Mouse (Mus musculus): ENCODE measurements around the gene Gfi1b. TPM values are rescaled to one million over a fixed set of nuclear protein-coding genes. Genes with fewer than 3 reads are reported as not detected.

Gfi1b gene
- total RNA-seq, 1 experiment from 2014 or later = 8.2 TPM

DNA sequence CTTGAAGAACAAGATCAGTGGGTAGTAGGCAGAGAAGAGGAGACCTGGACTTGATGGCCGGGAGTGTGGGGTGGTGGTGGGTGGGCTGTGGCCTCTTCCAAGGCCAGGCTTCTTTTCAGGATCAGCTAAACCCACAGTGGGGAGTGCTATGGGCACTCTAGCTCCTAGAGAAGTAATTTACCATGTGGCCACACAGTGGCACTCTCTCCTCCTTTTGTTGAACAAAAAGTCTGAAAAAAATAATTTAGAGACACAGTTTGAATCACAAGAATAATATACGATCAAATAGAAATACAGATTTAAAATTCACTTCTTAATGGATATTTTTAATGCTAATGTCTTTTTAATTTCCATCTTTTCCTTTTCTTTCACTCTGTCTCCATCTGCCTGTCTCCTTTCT is 6.3 kb upstream of the Gfi1b start:
- ATAC-seq (replicated peaks; ENCODE audit: insufficient number of reproducible peaks, low FRiP score, low TSS enrichment, poor library complexity, severe bottlenecking) = no peak

DNA sequence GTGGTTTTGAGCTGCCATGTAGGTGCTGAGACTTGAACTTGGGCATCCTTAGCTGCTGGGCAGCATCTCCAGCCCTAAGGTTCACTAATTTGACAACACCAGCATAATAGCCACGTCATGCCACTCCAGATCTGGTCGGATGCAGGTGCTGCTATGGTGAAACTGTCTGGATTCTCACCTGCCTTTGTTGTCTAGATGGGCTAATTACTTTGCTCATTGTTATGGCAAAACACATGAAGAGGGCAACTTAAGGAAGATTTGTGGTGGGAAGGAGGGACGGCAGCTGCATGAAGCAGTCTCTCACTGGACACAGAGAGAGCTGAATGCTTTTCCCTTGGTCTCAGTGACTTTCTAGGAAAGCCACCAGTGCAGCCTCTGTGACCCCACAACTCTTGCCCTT is 4.3 kb upstream of the Gfi1b start:
- ATAC-seq (replicated peaks; ENCODE audit: insufficient number of reproducible peaks, low FRiP score, low TSS enrichment, poor library complexity, severe bottlenecking) = no peak

DNA sequence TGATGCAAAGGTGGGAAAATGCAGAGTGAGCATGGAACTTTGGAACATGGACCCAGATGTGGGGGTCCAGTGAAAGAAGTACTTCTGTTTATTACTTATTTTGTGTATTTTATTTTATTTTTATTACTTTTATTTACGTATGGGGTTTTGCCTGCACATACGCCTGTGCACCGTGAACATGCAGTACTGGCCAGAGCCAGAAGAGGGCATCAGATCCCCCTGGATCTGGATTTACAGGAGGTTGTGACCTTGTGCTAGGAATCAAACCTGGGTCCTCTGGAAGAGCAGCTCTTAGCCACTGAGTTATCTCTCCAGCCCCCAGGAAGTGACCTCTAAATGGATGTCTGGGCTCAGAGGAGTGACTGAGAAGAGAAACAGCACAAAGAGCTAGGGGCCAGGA is 3.1 kb upstream of the Gfi1b start:
- ATAC-seq (replicated peaks; ENCODE audit: insufficient number of reproducible peaks, low FRiP score, low TSS enrichment, poor library complexity, severe bottlenecking) = no peak

DNA sequence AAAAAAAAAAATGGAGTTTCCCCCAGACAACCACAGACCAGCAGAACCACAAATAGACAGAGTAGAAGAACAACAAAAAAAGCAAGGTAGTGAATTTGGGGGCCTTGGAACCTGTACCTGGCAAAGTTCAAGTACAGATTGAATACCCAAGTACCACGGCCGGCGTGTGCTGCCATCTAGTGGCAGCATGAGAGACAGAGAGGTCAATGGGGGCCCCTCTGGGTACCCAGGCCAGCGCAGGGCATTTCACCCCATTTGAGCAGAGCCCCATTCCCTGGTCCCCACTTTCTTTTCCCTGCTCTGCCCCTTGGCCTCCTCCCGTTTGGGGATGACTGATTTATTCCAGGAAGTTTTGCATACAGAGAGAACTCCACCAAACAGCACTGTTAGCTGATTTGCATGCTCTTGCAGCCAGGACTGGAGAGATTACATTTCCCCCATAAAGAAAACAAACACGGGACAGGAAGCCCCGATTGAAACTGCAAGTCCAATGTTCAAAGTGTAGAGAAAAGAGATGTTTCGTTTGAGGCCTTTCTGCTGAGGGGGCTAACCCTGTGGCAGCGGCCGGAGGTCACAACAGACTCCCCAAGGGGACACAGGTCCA is 841 bp upstream of the Gfi1b start:
- no peak; the same call in 1 of the 2 replicates for ATAC-seq (replicated peaks; ENCODE audit: insufficient number of reproducible peaks, low FRiP score, low TSS enrichment, poor library complexity, severe bottlenecking)

DNA sequence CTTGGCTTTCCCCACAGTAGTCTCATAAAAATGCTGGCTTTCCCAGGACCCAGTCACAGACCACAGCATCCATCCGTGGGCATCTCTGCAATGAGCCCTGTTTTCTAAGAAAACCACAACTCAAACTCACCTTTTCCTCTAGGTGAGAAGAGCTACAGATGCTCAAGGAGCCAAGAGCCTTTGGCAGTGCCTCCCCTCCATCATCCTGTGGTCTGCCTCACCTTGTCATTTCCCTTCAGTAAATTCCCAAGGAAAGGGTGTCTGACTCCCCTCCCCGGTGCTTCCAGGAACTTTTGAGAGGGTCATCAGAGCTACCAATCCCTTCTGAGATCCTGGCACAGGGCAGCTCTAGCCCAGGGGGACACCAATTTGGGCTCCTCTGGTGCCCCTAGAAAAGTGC is 671 bp downstream of the Gfi1b start:
- ATAC-seq (replicated peaks; ENCODE audit: insufficient number of reproducible peaks, low FRiP score, low TSS enrichment, poor library complexity, severe bottlenecking) = no peak

DNA sequence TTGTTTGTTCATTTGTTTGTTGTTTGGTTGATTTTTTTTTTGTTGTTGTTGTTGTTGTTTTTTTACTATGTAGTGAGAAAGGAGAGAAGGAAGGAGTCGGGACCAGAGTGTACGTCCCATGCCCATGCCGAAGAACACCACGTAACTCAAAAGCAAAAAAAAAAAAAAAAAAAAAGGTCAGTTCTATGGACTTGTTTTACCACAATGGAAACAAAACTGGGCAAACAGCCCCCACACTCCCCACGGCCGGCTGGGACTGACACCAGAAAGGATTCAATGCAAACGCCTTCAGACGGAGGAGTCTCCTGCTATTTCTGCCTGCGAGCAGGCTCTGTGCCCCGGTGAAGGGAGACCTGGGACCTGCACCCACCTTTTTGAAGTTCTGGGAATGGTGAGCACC is 1.3 kb downstream of the Gfi1b start:
- no peak for ATAC-seq (replicated peaks; ENCODE audit: insufficient number of reproducible peaks, low FRiP score, low TSS enrichment, poor library complexity, severe bottlenecking)

DNA sequence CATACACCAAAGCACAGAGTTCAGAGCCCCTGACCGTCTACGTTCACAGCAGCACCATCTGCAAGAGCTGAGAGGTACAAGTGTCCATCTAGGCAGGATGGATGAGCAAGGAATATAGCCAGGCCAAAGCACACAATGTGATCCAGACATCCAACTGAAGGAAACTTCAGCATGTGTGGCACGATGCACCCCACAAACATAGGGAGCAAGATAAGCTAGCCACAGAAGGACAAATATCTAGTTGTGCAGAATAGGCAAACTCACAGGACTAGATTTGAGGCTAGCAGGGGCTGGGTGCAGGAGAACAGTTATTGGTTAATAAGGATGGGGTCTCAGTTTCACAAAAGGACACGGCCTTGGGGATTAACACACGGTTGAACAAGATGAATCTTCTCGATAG is 2.4 kb downstream of the Gfi1b start:
- ATAC-seq (replicated peaks; ENCODE audit: insufficient number of reproducible peaks, low FRiP score, low TSS enrichment, poor library complexity, severe bottlenecking) = no peak

DNA sequence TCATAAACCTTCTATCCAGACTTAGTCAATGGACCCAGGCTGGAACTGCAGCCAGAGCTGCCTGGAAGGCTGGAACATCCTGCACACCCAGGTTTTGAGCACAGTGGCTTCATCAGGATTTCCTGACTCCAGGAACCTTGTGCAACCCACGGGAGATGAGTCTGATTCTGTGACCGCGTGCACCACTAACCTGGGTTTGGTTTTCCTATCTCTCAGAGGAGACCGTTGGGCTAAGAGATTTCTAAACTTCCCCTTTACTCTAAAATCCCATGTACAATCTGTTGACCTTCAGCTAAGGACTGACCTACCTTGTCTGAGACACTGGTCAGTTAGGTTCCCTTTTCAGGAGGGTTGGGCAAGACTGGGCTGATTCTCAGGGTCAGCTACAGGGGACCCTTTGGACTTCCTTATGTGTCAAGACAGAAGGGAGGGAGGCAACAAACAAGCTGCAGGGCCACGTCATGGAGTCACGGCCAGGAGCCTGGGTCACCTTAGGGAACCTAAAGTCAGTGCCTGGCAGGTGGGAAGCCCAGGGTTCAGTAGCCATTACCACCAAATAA is 2.9 kb downstream of the Gfi1b start:
- ATAC-seq (replicated peaks; ENCODE audit: insufficient number of reproducible peaks, low FRiP score, low TSS enrichment, poor library complexity, severe bottlenecking) = peak; percentile 64

DNA sequence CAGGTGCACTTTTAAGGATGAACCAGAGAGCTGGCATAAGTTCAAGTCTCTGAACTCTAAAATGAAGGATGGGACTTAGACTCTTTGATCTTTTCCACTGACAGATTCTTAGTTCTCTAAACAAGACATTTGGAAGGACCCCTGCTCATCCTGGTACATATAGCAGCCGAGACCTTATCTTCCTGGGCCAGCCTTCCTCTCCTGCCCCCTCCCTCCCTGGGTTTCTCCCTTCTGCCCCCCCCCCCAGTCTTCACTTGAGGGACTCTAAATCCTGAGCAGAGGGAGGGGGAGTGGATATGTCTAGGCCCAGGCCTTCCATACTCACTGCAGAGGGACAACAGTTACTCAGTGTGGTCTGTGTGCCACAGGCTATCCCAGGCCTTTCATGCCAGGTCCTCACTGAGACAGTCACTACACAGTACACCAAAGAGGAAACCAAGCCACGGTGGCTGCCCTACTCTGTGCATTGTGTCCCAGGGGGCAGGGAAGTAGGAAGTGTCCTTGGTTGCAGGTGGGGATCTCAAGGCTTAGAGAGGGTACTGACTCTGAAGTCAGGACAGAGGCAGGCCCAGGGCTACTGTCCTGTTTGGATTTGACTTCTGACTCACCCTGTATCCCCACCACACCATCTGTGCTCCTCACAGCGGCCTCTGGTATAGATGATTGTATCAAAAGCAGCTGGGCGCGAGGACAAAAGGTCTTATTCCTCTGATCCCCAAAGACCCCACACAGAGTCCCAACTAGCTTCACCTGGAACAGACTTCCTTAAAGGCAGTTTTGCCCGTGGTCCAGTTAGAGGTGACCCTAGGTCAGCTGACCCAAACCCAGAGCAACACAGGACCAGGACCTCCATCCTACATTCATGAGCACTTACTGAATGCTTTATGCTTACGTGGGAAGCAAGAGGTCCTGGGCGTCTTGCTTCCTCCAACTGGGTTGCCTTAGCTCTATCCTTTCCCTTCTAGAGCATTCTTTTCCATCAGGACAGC is 4.0 kb downstream of the Gfi1b start:
- ATAC-seq (replicated peaks; ENCODE audit: insufficient number of reproducible peaks, low FRiP score, low TSS enrichment, poor library complexity, severe bottlenecking) = no peak

DNA sequence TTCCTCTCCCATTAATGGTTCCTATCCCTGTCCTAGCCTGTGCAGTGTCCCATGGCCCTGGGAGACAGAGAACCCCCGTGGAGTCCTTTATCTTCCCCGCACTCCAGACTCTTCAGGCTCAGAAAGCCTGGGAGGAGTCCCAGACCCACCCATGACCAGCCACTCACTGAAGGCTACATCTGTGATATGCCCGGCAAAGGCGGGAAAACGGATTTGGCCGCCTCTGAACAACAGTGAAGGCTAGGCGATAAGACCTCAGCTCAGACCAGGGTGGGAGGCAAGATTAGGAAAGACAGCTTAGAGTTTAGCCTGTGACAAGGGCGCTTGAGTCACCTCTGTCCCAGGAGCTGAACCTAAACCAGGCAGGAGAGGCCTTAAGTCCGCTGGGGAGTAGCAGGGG is 4.9 kb downstream of the Gfi1b start:
- ATAC-seq (replicated peaks; ENCODE audit: insufficient number of reproducible peaks, low FRiP score, low TSS enrichment, poor library complexity, severe bottlenecking) = no peak

DNA sequence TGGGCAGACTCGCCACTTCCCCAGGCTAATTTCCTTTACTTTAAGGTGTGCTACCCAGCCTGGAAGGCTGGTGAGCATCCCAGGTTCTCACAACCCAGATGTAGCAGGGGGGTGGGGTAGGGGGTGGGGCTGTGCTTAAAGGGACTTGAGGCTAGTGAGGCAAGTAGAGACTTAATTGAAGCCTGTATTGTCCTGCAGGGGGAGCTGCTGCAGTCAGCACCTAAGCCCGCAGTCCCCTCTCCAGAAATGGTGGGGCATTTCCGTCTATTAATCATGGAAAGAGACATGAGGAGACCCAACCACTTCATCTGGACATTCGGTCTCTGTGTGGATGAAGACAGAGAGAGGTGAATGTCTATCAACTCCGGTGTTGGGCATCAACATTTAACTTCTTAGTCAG is 5.4 kb downstream of the Gfi1b start:
- ATAC-seq (replicated peaks; ENCODE audit: insufficient number of reproducible peaks, low FRiP score, low TSS enrichment, poor library complexity, severe bottlenecking) = no peak

DNA sequence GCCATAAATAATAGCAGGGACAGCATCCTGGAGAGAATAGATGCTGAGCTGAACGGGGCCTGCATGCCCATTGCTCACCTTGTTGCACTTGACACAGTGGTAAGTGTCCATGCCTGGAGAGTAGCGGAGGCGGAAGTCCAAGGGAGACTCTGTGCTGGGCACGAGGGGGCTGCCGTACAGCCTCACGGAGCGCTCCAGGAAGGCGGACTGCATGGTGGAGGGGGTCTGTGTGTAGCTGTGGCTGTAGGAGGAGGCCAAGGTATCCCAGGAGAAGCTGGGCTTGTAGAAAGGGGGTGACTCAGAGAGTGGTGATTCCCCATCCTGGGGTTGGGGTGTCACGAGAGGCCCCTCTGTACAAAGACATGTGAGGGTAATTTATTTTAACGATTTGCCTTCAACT is 8.2 kb downstream of the Gfi1b start:
- no peak for ATAC-seq (replicated peaks; ENCODE audit: insufficient number of reproducible peaks, low FRiP score, low TSS enrichment, poor library complexity, severe bottlenecking)

DNA sequence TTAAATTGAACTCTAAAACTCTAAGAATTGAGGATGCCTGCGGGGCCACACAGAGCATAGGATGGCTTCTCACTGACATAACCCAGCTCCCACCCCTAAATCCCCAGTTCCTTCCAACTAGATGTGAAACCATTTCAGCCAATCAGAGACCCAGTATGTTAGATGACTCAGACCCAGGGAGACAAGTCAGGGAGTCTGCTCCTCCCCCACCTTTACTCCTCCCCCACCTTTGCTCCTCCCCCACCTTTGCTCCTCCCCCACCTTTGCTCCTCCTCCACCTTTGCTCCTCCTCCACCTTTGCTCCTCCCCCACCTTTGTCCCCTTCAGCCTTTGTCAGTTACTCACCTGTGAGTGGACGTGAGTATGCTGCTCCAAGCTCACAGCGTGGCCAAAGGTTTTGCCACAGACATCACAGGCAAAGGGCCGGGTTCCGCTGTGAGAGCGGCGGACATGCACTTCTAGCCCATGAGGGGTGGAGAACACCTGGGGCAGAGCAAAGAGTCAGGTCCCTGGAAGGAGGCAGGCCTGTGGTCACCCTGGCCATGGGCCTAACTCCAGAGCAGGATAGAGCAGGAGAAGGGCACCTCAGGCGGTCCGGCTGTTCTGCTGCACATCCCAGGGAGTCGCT is 9.2 kb downstream of the Gfi1b start:
- no peak for ATAC-seq (replicated peaks; ENCODE audit: insufficient number of reproducible peaks, low FRiP score, low TSS enrichment, poor library complexity, severe bottlenecking)

DNA sequence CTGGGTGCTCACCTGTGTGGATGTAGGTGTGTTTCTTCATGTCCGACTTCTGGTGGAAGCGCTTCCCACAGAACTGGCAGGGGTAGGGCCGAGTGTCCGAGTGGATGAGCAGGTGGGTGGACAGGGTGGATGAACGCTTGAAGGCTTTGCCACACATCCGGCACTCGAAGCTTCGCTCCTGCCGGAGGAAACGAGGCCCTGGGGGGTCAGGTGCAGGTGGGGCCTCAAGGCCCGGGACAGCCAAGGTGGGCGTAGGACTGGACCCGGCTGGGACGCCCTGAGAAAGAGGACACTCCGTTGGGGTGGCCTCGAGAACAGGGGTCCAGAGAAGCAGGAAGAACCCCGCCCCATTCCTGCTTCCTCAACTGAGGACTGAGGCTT is 10.4 kb downstream of the Gfi1b start:
- no peak for ATAC-seq (replicated peaks; ENCODE audit: insufficient number of reproducible peaks, low FRiP score, low TSS enrichment, poor library complexity, severe bottlenecking)

DNA sequence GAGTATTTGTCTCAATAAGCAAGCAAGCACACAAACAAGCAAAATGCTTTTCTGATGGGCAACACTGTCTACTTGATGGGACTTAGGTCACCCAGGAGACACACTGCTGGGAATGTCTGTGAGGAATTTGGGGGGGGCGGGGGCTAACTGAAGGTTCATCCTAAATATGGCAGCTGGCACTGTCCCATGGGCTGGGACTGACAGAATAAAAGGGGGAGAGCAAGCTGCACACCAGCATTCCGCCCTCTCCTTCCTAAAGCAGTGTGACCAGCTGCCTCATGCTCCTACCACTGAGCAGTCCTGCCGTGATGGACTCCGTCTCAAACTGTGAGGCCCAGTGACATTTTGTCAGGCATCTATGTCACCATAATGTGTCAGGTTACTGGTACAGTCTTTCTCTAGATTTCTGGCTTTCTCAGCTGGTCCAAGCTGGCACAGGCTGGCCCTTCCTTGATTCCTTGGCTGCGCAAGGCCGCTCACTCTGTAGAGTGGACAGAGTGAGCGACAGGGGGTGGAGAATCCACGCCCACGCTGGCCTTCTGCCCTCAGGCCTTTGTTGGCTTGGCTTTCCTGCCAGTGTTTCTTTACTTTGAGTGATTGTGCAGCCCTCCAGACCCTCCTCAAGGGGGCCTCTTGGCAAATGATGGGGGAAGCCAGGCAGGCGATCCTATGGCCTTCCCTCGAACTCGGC is 10.9 kb downstream of the Gfi1b start:
- no peak for ATAC-seq (replicated peaks; ENCODE audit: insufficient number of reproducible peaks, low FRiP score, low TSS enrichment, poor library complexity, severe bottlenecking)

DNA sequence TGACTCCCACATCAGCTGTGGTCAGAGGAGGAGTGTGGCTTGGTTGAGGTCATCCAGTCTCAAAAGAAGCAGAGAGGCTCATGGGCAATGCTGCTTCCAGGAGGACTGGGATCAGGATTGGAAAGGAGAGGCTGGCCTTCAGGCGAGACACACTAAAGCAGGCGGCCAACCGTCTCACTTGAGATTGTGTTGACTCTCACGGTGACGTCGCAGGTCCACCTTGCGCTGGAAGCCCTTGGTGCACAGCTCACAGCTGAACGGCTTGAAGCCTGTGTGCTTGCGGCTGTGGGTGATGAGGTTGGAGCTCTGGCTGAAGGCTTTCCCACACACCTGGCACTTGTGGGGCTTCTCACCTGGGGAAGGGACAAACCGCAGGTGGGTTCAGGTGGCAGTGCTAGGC is 11.9 kb downstream of the Gfi1b start:
- no peak for ATAC-seq (replicated peaks; ENCODE audit: insufficient number of reproducible peaks, low FRiP score, low TSS enrichment, poor library complexity, severe bottlenecking)

DNA sequence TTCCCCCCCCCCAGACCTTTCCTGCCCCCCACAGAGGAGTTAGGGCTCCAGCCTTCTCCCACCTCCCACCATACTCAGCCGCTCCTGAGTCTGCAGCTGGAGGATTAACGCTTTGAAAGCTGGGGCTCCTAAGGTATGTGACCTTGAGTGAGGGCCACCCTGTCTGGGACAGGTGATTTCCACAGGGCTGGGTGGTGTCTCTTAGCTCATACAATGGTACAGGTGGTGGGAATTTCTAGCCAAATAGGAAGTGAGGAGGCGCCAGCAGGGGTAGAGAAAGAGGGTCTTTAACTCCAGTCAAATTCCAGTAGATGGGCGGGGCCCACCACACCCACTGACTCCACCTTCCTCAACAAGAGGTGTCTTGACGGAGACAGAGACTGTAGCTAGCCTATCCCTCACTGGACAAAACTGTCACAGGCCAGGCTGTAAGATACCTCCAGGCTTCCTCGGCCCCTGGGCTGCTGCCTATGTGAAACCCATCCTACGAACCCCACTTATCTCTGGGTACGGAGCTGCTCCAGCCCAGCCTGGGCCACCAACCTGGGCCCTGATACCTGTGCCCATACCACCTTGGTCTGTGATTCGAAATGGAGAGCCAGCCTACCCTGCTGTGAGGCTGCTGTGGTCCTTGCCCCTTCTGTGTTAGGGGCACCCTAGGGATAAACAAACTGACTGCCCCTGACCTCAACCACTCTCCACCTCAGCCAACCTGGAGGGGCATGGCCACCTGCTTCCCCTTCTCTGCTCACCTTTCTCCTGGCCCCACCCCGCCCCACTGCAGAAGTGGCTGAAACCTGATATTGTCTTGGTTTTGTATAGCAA is 14.2 kb downstream of the Gfi1b start:
- no peak for ATAC-seq (replicated peaks; ENCODE audit: insufficient number of reproducible peaks, low FRiP score, low TSS enrichment, poor library complexity, severe bottlenecking)

DNA sequence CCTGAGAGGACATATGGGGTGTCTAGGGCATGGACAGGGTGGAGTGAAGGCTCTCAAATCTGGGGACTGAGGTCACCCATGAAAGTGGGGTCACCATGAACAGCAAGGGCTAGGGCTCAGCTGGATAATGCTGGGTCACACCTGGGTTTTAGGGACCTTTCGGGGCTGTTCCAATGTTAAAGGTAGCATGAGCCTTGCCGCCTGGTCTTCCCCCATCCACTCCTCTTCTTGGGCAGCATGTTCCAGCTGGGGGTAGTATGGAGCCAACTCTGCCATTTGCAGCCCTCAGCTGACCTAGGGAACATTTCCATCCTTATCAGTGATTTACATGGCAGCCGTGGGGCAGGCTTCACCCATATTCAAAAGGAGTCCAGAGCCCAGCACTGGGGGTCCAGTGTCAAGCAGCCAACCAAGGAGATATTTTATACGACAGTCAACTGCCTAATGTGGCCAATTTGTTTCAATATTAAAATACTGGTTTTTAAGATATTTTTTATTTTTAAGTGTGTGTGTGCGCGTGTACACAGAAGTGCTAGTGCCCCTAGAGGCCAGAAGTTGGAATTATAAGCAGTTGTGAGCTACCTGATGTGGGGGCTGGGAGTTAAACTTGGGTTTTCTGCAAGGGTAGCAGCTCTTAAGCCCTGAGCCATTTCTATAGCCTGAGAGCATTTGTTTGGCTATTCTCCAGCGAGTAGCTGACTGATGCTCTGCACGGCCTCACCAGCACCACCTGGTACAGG is 15.0 kb downstream of the Gfi1b start:
- no peak for ATAC-seq (replicated peaks; ENCODE audit: insufficient number of reproducible peaks, low FRiP score, low TSS enrichment, poor library complexity, severe bottlenecking)
